Mouse (Mus musculus) lung, postnatal 36 days (tissue): ENCODE measurements around the gene Akap1.
A peak's percentile ranks its signal among the peaks of the same experiment; 100 is the strongest.
"Not testable (repeated sequence)": the region's sequence is repeated elsewhere in the genome, so short reads cannot be mapped to it uniquely, and the experiment has no call there.

Experiments used
- DNase-seq: peaks from one replicate; pipeline ENCODE4 v3.0.0; 2022; ENCODE audit warnings: mixed read lengths

Akap1 gene

DNA sequence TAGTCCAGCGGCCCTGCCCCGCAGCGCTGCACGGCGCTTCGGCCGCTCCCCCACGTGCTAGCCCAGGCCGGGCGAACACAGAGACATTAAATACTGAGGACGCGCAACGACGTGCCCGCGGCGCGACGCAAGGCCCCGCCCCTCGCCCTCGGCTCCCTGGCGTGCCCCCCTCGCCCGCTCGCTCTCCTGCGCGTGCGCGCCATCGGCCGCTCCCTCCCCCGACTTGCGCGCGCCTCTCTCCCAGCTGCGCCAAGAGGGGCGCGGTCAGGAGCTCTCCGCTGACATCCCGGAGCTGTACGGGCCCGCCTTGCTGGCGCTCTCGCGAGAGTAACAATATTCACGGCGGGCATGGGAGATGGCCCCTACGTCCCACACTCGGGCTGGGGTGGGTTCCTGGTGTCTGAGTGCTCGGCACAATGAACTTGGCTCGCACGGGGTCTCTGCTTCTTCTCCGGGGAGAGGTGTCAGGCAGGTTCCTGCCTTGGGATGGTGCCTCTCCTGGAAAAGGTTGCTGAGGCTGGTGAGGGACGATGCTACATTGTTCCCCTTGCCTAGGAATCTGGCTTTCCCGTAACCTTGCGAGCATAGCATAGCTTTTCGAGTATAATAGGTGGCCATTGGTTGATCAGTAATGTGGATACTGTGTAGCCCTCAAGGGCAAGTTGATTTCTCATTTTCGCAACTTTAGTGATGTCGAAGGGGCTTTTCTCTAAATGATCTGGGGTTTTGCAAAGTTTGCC lies at the start of gene Akap1:
Gene Akap1 (minus strand): TSS at position 129 of the 740 bp plus-strand sequence.
- peak; percentile 97 for DNase-seq

- DNase-seq = peak; percentile 84
Observed at GRCm38 (mm10) chr11:88909388-88910036, 45.1 kb upstream of the Akap1 start.

DNA sequence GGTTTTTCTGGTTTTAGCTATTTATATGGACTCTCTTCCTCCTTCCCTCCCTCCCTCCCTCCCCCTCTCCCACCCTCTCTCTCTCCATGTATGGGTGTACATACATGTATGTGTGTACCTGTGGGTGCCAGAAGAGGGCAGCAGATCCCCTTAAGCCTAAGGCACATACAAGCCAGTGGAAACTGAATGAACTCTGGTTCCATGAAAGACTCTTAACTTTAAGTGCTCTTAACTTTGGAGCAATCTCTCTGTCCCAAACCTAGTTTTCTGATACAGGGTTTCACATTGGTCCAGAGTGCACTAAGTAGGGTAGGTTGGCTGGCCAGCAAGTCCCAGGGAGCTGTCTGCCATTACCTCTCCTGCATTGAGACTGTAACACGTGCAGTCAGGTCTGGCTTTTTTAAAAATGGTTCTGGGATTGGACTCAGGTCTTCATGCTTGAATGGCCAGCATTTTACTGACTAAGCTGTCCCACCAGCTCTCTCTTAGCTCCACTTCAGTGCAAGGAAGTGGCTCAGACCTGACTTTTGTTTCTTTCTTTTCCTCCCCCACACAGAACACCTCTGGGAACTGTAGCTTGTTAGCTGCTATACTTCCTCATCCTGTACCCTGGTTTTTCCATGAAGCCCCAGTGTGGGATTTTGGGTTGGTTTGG lies 44.3 kb upstream of the Akap1 start:
- DNase-seq = peak; percentile 92

- DNase-seq = no peak
Observed at GRCm38 (mm10) chr11:88907886-88908285, 43.5 kb upstream of the Akap1 start.

DNA sequence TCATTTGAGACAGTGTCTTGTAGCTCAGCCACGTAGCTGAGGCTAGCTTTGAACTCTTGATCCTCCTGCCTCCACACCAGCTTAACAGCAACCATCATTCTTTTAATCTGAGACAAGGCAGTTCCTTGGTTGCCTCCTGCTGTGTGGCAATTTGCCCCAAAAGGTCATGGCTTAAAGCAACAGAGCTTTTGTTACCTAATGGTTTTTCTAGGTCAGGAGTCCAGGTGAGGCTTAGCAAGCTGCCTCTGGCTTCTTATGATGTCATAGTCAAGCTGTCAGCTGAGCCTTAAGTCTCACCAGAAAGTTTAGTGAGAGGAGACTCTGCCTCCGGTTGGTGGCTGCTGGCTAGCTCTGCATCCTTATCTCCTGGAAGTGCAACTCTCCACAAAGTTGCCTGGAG lies 41.2 kb upstream of the Akap1 start:
- DNase-seq = no peak

DNA sequence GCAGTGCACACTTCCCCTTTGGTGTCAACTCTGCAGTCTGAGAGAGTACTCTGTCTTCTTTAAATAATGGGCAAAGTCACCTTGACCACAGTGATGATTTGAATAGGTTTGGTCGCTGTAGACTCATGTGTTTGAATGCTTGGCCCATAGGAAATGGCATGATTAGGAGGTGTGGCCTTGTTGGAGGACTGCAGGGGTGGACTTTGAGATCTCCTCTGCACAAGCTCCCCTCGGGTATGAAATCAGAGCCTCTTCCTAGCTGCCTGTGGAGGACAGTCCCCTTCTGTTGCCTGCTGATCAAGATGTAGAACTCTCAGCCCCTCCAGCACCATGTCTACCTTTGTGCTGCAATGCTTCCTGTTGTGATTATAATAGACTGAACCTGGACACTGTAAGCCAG lies 39.7 kb upstream of the Akap1 start:
- DNase-seq = no peak

DNA sequence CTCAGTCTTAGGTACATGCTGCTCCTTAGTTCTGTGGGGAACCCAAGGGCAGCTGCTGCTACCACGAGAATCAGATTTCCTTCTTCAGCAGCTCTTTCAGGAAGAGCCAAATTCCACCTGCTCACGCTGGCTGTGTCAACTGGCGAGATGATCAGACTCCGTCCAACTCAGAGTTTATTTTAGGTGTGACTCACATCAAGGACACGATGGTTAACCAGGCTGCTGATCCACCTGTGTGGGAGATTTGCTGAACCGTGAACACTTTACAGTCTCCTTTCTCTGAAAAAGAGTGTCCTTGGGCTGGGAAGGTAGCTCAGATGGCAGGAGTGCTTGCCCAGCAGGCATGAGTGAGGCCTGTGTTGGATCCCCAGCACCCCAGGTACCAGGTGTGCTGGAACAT lies 38.4 kb upstream of the Akap1 start:
- DNase-seq = no peak

DNA sequence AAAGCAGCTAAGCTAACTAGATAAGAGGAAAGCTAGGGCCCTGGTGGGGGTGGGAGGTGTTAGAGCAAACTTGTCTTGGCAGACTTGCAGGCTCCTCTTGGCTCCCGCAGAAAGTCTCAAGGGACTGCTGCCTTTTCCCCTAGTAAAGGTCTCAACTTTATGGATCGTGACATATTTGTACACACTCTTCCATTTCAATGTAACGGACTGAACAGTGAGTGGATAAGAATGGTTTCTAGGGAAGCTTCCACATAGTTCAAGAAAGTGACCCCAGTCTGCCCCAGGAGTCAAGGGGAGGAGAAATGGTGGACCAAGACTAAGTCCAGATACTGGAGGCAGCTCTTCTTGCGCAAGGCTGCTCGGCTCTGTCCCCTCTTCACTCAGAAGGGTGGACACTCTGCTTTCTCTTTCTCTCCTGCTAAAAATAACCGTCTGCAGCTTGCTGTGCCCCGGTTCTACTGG lies 37.0 kb upstream of the Akap1 start:
- peak; percentile 44 for DNase-seq

DNA sequence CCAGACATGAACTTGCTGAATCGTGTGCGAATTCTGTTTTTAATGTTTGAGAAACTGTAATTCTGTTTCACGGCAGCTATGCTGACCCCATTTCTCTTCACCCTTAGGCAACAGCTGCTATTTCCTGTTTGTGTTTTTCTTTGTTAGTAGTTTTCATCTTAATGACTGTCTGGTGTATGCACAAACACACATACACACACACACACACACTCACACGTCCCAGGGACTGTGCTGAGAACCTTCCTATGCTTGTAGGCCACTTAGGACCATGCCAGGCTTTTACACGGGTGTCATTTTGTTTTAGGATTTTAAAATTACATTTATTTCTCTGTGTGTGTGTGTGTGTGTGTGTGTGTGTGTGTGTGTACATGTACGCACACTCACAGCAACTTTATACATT lies 35.2 kb upstream of the Akap1 start:
- DNase-seq = no peak

DNA sequence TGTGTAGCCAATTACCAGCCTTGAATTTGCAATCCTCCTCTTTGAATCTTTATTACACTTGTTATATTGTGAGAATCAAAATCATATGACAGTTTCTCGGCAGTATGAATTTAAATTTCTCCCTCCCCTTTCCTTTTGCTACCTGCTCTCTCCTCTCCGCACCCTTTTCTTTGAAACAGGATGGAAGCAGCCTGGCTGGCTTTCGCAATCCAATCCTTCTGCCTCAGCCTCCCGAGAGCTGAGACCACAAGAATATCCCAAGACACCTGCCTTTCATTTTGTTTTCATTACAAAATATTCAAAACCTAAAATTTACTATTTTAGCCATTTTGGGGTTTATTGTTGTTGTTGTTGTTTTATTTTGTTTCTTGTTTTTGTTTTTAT lies 34.0 kb upstream of the Akap1 start:
- DNase-seq = no peak

DNA sequence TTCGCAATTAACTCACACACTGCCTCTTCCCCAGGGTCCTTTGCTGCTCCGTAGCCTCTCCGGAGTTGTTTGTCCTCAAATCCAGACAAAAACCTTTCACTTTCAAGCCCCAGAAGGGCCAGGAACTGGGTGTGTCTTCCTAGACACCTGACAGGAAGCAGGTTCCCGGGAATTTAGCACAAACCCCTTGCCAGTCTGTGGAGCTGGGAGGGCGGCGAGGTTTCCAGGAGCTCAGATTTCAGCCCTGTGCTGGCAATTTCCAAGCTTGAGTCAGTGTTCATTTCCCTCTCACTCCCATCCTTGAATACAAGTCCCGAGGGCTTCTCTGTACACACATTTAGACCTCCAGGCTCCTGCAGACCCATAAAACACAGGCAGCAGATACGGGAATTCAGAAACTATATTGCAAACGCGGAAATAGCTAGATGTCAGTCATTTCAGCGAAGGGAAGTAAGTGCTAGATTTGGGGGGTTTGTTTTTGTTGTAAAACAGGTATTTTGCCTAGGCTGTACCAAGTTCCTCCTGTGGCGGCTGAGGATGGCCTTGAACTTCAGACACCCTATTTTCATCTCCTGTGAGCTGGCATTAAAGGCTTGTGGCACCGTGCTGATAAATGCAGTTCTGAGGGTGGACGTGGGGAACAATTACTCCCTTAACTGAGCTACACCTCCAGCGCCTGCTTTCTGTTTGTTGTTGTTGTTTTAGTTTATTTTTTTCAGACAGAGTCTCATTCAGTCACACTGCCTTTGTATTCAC lies 33.4 kb upstream of the Akap1 start:
- peak; percentile 42 for DNase-seq

GRCm38 (mm10) chr11:88895800-88896232 lies 31.4 kb upstream of the Akap1 start:
- DNase-seq = peak; percentile 32

DNA sequence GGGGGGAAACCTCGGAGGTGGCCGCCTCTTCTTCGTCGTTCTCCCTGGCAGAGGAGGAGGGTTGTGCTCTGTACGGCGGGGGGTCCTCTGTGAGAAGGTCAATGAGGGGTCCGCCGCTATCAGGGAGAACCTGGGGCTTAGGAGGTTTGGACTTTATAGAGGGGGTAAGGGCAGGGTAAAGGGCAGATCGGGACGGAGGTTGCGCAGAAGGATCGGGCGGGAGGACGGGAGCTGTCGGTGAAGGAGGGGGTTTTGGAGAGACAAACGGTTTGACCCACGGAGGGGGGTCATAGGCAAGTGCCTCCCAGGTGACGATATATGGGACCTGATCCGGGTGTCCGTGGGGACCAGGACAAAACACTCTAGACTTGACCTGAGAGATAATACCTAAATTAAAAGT lies 30.8 kb upstream of the Akap1 start:
- DNase-seq = not testable (repeated sequence)

GRCm38 (mm10) chr11:88894279-88894678 lies 29.9 kb upstream of the Akap1 start:
- DNase-seq = not testable (repeated sequence)

DNA sequence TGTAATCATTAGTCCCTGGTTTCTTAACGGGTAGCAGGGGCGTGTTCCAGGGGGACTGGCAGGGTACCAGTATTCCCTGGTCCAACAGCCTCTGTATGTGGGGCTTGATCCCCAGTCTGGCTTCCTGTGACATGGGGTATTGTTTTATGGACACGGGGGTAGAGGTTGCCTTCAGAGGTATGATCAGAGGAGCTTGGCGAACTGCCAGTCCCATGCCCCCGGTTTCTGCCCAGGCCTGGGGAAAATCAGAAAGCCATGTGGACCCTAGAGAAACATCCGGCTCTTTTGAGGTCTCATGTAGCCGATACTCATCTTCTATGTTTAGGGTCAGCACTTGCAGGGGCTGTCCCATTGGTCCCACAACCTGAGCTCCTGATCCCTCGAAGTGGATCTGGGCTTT lies 29.1 kb upstream of the Akap1 start:
- DNase-seq = not testable (repeated sequence)

DNA sequence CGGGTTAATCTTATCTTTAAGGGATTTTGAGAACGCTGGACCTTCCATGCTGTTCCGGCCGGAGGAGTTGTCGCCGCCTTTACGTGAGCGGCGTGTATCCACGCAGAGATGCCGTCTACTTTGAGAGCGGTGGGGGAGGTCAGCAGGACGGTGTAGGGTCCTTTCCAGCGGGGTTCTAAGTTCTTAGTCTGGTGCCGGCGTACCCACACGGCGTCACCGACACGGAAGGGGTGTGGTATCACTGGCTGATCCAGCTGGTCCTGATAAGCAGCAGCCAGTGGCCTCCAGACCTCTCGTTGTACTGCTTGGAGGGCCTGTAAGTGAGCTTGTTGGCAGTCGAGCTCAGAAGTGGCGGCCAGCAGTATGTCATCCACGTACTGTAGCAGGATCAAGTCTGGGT lies 28.4 kb upstream of the Akap1 start:
- DNase-seq = peak; percentile 15

DNA sequence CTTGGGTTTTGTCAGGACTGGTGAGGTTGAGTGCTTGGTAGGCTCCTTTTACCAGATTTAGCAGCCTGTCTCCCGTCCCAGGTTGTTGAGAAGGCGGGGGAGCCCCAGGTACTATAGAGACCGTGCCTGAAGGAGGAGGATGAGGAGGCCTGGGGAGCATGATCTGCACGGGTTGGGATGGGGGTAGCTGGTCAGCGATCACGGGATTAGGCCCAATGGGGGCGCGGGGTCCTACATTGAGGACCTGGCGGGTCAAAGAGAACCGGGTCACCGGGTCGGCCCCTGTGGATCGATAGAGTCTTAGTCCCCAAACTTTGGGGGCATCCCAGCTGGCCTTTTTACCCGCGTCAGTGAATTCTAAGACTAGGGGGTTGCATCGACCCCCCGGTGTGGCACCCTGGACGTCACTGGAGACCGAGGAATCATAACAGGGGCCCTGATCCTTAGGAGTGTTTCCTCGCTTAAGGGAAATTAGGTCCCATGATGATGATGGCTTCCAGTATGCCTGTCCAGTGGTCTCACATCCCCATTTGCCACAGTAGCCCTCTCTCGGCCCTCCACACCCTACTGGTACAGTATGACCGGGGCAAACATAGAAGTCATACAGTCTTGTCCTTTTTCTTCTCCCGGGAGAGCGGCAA lies 27.7 kb upstream of the Akap1 start:
- DNase-seq = peak; percentile 21

DNA sequence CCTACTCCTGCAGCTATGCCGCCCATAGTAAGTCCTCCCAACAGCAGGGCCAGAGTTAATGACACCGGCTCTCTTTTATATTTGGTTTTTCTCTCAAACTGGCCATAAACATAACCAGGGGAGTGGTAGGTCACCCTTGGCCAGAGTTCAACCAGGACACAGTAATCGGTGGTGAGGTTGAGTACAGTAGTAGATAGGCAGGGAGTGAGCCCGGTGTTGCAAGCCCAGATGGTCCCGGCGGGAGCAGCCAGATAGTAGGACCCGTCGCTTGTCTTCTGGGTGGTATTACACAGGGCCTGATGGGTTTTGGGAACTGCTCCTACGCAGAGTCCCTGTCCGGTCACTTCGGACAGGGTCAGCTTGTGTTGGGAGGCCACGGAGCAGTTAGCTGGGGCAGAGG lies 27.1 kb upstream of the Akap1 start:
- DNase-seq = not testable (repeated sequence)

DNA sequence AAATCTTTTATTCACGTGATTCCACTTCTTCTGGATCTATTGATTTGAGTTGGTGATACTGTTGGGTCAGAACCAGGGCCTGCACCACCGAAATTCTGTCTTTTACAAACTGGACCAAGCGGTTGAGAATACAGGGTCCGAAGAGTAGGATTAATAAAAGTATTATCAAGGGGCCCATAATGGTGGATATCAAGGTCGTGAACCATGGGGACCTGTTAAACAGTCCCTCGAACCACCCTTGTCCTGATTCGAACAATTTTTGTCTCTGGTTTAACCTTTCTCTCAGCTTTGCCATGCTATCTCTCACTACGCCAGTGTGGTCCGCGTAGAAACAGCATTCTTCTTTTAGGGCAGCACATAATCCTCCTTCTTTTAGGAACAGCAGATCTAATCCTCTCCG lies 26.5 kb upstream of the Akap1 start:
- not testable (repeated sequence) for DNase-seq

- DNase-seq = no peak
Observed at GRCm38 (mm10) chr11:88888996-88889395, 24.6 kb upstream of the Akap1 start.

DNA sequence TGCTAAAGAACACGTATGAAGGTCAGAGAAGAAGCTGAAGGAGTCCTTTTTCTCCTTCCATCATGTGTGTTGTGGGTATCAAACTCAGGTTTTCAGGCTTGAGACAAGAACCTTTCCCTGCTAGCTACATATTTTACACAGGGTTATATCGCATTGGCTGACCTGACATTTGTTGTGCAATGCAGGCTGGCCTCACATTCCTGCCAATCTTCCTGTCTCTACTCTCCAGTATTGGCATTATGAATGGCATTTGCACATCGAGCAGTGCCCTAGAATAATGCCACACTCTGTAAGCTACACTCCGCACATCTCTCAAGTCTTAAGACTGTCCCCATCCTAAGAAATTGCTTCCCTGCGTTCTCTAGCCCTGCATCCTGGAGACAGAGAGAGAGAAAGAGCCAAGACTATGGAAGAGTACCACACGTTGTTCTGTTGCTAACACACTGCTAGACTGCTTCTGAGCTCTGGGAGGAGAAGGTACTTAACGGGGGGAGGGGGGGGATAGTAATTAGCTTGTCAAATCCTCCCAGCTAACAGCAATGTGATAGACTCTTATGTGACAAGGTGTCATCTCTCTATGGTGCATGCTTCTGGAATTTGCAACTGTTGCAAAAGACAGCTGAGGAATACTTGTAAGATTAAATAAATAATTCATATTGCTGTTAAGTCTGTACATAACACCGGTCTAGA lies 20.1 kb upstream of the Akap1 start:
- peak; percentile 13 for DNase-seq

DNA sequence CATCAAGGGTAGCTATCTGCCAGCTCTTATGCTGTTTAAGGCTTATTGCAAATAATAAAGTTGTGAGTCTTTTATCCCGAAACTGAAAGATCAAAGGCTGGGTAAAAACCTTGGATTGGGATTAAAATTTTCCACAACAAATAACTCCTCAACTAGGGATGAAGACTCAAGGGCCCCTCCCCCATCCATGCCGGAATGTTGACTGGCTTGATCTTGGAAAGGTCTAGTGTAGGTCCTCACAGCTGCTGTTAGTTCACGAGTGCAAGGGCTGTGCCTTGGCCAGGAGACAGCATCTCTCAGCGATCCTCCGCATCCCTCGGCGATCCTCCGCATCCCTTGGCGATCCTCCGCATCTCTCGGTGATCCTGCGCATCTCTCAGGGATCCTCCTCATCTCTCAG lies 13.6 kb upstream of the Akap1 start:
- no peak for DNase-seq
